Mouse (Mus musculus) kidney, adult 2 months (tissue): Measurements from ENCODE around the gene Gm3604. TPM values are rescaled to one million over a fixed set of nuclear protein-coding genes. Genes with fewer than 3 reads are reported as not detected.
A peak's percentile ranks its signal among the peaks of the same experiment; 100 is the strongest.
"Not testable (repeated sequence)": the region's sequence is repeated elsewhere in the genome, so short reads cannot be mapped to it uniquely, and the experiment has no call there.

ENCODE experiments used
- DNase-seq: peaks from one replicate; pipeline ENCODE4 v3.0.0; 2021
- H3K27ac ChIP-seq: fragments of 200-500 bp; 2 replicates; pipeline ENCODE4 v1.5.1; 2012; ENCODE audit warnings: low read depth, low read length, control low read depth, inconsistent platforms; ENCODE audit not compliant: insufficient read depth
- H3K27me3 ChIP-seq: fragments of 200-500 bp; replicated peaks from 2 replicates; pipeline ENCODE4 v1.6.1; 2012; ENCODE audit warnings: mild to moderate bottlenecking, moderate library complexity, low read length, inconsistent platforms; ENCODE audit not compliant: control insufficient read depth, insufficient read depth
- H3K36me3 ChIP-seq: fragments of 200-500 bp; 2 replicates; pipeline ENCODE4 v1.6.1; 2012; ENCODE audit warnings: mild to moderate bottlenecking, moderate library complexity, low read length, inconsistent platforms; ENCODE audit not compliant: control insufficient read depth, insufficient read depth
- H3K4me1 ChIP-seq: fragments of 200-500 bp; 2 replicates; pipeline ENCODE4 v1.6.1; 2011; ENCODE audit warnings: low read length; ENCODE audit not compliant: control insufficient read depth, insufficient read depth
- H3K4me3 ChIP-seq: fragments of 200-500 bp; 2 replicates; pipeline ENCODE4 v1.5.1; 2011; ENCODE audit warnings: mild to moderate bottlenecking, low read depth, low read length, control low read depth; ENCODE audit not compliant: insufficient read depth
- CTCF ChIP-seq: fragments of 200-500 bp; conservative IDR thresholded peaks from 2 replicates; pipeline ENCODE4 v1.5.1; 2011; ENCODE audit warnings: low read depth, mild to moderate bottlenecking, control low read depth, low read length, moderate library complexity, mixed read lengths; ENCODE audit not compliant: insufficient read depth, insufficient read length
- POLR2A ChIP-seq: fragments of 200-500 bp; IDR thresholded peaks from one replicate; pipeline ENCODE4 v1.6.1; 2011; ENCODE audit warnings: low read depth, low read length, control low read depth
- WGBS: fragments of 180-500 bp; shearing (Covaris S2); methylation state at CpG from one replicate; pipeline ENCODE4 v1.1.7; 2018; 5-methylcytosine and 5-hydroxymethylcytosine counted together
- polyA plus RNA-seq: library from polyadenylated mRNA; depleted of rRNA; stranded (reverse); fragments of >200 nt; gene quantifications from 2 replicates; pipeline ENCODE4 v1.2.3, GENCODE M21; 2012; rRNA removed

Gene Gm3604
- polyA plus RNA-seq = 0.18 and 0.33 TPM in 2 replicates

- WGBS = 7% methylated on average over 13 of the region's 13 CpGs
- not testable (repeated sequence) for H3K27ac ChIP-seq, H3K27me3 ChIP-seq, H3K4me1 ChIP-seq, H3K36me3 ChIP-seq
- DNase-seq = peak; percentile 70
- H3K4me3 ChIP-seq = peak within 1 kb of the TSS; percentile 86
These were observed at the start of gene Gm3604 for GRCm38 (mm10) chr13:62382952-62383351. Gm3604 (minus strand) TSS chr13:62383177.

GRCm38 (mm10) chr13:62399206-62399605 lies 16.2 kb upstream of the Gm3604 start:
- H3K27ac ChIP-seq, H3K27me3 ChIP-seq, DNase-seq, H3K4me1 ChIP-seq, H3K36me3 ChIP-seq, H3K4me3 ChIP-seq: not testable (repeated sequence)
- 66% methylated on average over 3 of the region's 3 CpGs for WGBS

- not testable (repeated sequence) for H3K27ac ChIP-seq, H3K36me3 ChIP-seq, H3K4me1 ChIP-seq, DNase-seq, H3K27me3 ChIP-seq, H3K4me3 ChIP-seq
- 83% methylated on average over 8 of the region's 8 CpGs for WGBS
These were observed 7.2 kb upstream of the Gm3604 start for GRCm38 (mm10) chr13:62390076-62390620.

GRCm38 (mm10) chr13:62331786-62332185 lies 51.2 kb downstream of the Gm3604 start:
- Histone ChIP-seq H3K36me3 (no peaks in the 10 kb centered on the region), H3K4me3 (no peak overlapping the region), H3K27ac (no peak overlapping the region), H3K27me3 (no peaks in the 10 kb centered on the region), H3K4me1 (no peaks in the 10 kb centered on the region)
- DNase-seq = no peak
- TF ChIP-seq POLR2A (no peak), CTCF (no peak)

GRCm38 (mm10) chr13:62331381-62331780 lies 51.6 kb downstream of the Gm3604 start:
- Histone ChIP-seq H3K4me3 (no peak overlapping the region), H3K27ac (no peak overlapping the region), H3K4me1 (no peaks in the 10 kb centered on the region), H3K27me3 (no peaks in the 10 kb centered on the region), H3K36me3 (no peaks in the 10 kb centered on the region)
- no peak for TF ChIP-seq POLR2A
- no peak for TF ChIP-seq CTCF
- DNase-seq = no peak
- 64% methylated on average over 2 of the region's 2 CpGs for WGBS

Other genes starting within 250 kb of the Gm3604 start
- 0.71 and 1.4 TPM in 2 replicates for gene Gm49359, start 83.7 kb upstream of the Gm3604 start, polyA plus RNA-seq
- gene Zfp935, start 175.3 kb upstream of the Gm3604 start, polyA plus RNA-seq = not detected in 2 replicates
- 1.1 and 2.1 TPM in 2 replicates for gene Zfp934, start 188.0 kb upstream of the Gm3604 start, polyA plus RNA-seq
- gene 6720489N17Rik, start 241.0 kb upstream of the Gm3604 start, polyA plus RNA-seq = 0.30 and 0.81 TPM in 2 replicates